Mouse (Mus musculus) hindbrain, embryonic 16.5 days (tissue): ENCODE data around the gene Zfp575. TPM values are rescaled to one million over a fixed set of nuclear protein-coding genes. Genes with fewer than 3 reads are reported as not detected.
A peak's percentile ranks its signal among the peaks of the same experiment; 100 is the strongest.

Source experiments
- ATAC-seq: fragments of 200-750 bp; cut with Nextera tagmentation; 2 replicates; pipeline ENCODE4 v1.8.0; 2017; ENCODE audit warnings: moderate TSS enrichment, moderate library complexity
- H3K27ac ChIP-seq: fragments of 300-500 bp; sonication (generic); 2 replicates; pipeline ENCODE4 v1.5.1; 2014; ENCODE audit warnings: low read depth, mild to moderate bottlenecking, control low read depth, low read length, moderate library complexity
- H3K27me3 ChIP-seq: fragments of 300-500 bp; sonication (generic); replicated peaks from 2 replicates; pipeline ENCODE4 v1.6.1; 2014; ENCODE audit warnings: low read length; ENCODE audit not compliant: control insufficient read depth, insufficient read depth
- H3K36me3 ChIP-seq: fragments of 300-500 bp; sonication (generic); 2 replicates; pipeline ENCODE4 v1.6.1; 2014; ENCODE audit warnings: mild to moderate bottlenecking, low read length, moderate library complexity, mixed read lengths; ENCODE audit not compliant: control insufficient read depth, insufficient read depth
- H3K4me1 ChIP-seq: fragments of 300-500 bp; sonication (generic); 2 replicates; pipeline ENCODE4 v1.6.1; 2014; ENCODE audit warnings: low read depth, low read length; ENCODE audit not compliant: control insufficient read depth, insufficient read depth
- H3K4me2 ChIP-seq: fragments of 300-500 bp; sonication (generic); 2 replicates; pipeline ENCODE4 v1.6.1; 2014; ENCODE audit warnings: mild to moderate bottlenecking, low read length, control low read depth, moderate library complexity
- H3K4me3 ChIP-seq: fragments of 300-500 bp; sonication (generic); 2 replicates; pipeline ENCODE4 v1.5.1; 2014; ENCODE audit warnings: mild to moderate bottlenecking, low read length, control low read depth, moderate library complexity
- H3K9ac ChIP-seq: fragments of 300-500 bp; sonication (generic); 2 replicates; pipeline ENCODE4 v1.6.1; 2014; ENCODE audit warnings: low read depth, mild to moderate bottlenecking, control low read depth, low read length, moderate library complexity
- H3K9me3 ChIP-seq: fragments of 300-500 bp; sonication (generic); 2 replicates; pipeline ENCODE4 v1.6.1; 2014; ENCODE audit warnings: mild to moderate bottlenecking, low read length, moderate library complexity; ENCODE audit not compliant: control insufficient read depth
- WGBS: fragments of 180-500 bp; shearing (Covaris S2); extraction: QIAGEN DNeasy Blood & Tissue Kit; methylation state at CpG from one replicate; pipeline ENCODE4 v1.1.7; 2014; 5-methylcytosine and 5-hydroxymethylcytosine counted together
- polyA plus RNA-seq: library from polyadenylated mRNA; unstranded; fragments of >200 nt; fragmentation: Nextera tagmentation; extraction: Ambion mirVana; gene quantifications from 2 replicates; pipeline ENCODE4 v1.2.1, GENCODE M21; 2015

Gene Zfp575
- polyA plus RNA-seq, 1 experiment from 2014 or later: 17.7 TPM

DNA sequence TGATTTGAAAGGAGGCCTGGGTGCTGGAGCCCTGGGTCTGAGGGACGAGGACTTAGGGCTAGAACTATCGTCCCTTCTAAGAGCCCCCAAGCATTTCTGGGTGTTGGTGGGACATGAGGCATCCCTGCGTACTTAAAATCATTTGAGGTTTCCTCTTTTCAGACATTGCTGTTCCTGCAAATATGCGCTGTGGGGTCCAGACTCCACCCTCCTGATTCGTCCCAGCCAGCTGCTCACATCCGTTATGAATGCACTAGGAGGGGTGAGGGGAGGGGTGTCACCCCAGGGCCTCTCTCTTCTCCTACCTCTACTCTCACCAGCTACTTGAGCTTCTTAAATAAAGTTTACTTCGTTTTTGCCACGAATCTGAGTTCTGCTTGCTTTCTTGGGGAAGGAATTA is 21.1 kb upstream of the Zfp575 start:
- no peak overlapping the region for H3K9ac ChIP-seq
- no peak overlapping the region for H3K4me3 ChIP-seq
- no peak overlapping the region for H3K27ac ChIP-seq
- H3K27me3 ChIP-seq: peaks cover 38% of the 10 kb centered on the region
- H3K4me1 ChIP-seq: peaks cover 15% of the 10 kb centered on the region
- H3K9me3 ChIP-seq: 0 out of 2 replicates have a peak, but pooled peaks cover 2% of the 10 kb centered on the region
- 65% methylated on average over 8 of the region's 8 CpGs for WGBS
- no peak for ATAC-seq
- H3K36me3 ChIP-seq: no peaks in the 10 kb centered on the region; the same call in 1 of the 2 replicates
- no peak overlapping the region for H3K4me2 ChIP-seq

DNA sequence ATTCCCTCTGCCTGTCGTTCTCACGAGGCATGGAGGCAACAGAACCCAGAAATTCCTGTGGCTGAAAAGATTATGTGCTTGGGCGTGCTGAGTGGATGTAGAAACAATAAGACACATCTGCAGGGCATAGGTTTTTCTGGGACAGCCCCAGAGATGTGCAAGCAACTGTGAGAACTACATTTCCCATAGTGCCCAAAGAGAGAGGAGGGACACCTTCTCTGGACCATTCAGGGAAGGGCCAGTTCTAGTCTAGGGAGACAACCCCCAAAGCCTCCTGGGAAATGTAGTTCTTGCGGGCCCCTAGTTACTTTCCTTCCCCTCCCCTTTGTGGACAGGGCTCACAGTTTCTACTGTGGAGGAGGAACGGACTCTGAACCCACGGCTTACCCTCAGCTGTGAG is 20.6 kb upstream of the Zfp575 start:
- H3K27me3 ChIP-seq: peaks cover 32% of the 10 kb centered on the region
- peaks cover 15% of the 10 kb centered on the region for H3K4me1 ChIP-seq
- H3K4me2 ChIP-seq: no peak overlapping the region
- no peaks in the 10 kb centered on the region; the same call in 1 of the 2 replicates for H3K36me3 ChIP-seq
- no peak overlapping the region for H3K27ac ChIP-seq
- no peak overlapping the region for H3K4me3 ChIP-seq
- H3K9ac ChIP-seq: no peak overlapping the region
- peak; percentile 70 for ATAC-seq
- H3K9me3 ChIP-seq: 0 out of 2 replicates have a peak, but pooled peaks cover 2% of the 10 kb centered on the region
- WGBS: 48% methylated on average over 6 of the region's 6 CpGs

- Histone ChIP-seq H3K4me1 (peaks cover 8% of the 10 kb centered on the region), H3K4me2 (no peak overlapping the region), H3K9me3 (0 out of 2 replicates have a peak, but pooled peaks cover 2% of the 10 kb centered on the region), H3K9ac (no peak overlapping the region), H3K4me3 (no peak overlapping the region), H3K27me3 (peaks cover 14% of the 10 kb centered on the region), H3K27ac (no peak overlapping the region), H3K36me3 (no peaks in the 10 kb centered on the region; the same call in 1 of the 2 replicates)
- 76% methylated on average over 7 of the region's 7 CpGs for WGBS
- no peak for ATAC-seq
These were observed 18.6 kb upstream of the Zfp575 start for GRCm38 (mm10) chr7:24606046-24606445.

DNA sequence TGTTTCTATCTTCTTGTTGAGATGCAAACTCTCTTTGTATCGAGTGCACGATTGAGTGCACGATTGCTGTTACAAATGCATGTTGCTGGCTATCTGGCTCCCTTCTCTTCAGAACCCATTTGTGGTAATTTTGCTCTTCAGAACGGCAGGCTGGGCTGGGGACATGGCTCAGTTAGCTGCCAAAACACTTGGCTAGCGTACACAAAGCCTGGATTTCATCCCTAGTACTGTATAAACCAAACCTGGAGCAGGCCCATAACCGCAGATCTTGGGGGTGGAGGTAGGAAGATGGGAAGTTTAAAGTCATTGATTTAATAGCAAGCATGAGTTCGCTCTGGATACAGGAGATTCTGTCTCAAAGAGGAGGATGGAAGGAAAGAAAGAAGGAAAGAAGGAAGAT is 18.1 kb upstream of the Zfp575 start:
- H3K9me3 ChIP-seq: 0 out of 2 replicates have a peak, but pooled peaks cover 2% of the 10 kb centered on the region
- peaks cover 11% of the 10 kb centered on the region for H3K27me3 ChIP-seq
- ATAC-seq: no peak
- H3K9ac ChIP-seq: no peak overlapping the region
- H3K27ac ChIP-seq: no peak overlapping the region
- no peak overlapping the region for H3K4me2 ChIP-seq
- WGBS: 79% methylated on average over 7 of the region's 7 CpGs
- H3K4me1 ChIP-seq: peaks cover 3% of the 10 kb centered on the region
- H3K4me3 ChIP-seq: no peak overlapping the region
- no peaks in the 10 kb centered on the region; the same call in 1 of the 2 replicates for H3K36me3 ChIP-seq

DNA sequence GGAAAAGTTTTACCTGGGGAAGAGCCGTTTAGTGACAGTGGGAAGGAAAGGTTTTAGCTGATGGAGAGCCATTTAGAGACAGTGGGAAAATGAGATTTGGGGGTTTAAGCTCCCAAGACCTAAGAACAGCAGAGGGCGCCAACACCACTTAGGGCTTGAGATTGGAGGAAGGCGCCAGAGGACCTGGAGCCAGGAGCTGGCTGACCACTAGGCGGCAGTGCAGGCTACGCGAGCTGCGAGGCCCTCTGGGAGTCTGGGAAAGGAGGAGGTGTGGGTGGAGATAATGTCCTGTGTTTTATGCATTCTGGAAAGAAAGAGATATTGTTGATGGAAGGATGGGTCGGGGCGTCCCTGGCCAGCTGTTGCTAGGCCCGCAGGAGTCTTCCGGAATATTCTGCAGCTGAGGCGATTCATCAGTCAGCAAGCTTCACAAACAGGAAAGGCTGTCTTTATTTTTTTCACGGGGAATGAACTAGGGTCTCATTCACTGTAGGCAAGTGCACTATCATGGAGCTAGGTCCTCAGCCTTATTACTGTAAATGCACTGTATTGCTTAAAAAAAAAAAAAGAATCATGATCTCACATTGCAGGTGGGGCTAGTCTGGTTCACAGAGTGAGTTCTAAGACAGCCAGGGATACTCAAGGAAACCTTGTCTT is 13.6 kb upstream of the Zfp575 start:
- H3K4me2 ChIP-seq: peak overlapping the region; percentile 60
- 2% methylated on average over 13 of the region's 13 CpGs for WGBS
- peak overlapping the region; percentile 30; the same call in 1 of the 2 replicates for H3K4me3 ChIP-seq
- 0 out of 2 replicates have a peak overlapping the region, but pooled peaks have one; percentile 24 for H3K27ac ChIP-seq
- H3K36me3 ChIP-seq: no peaks in the 10 kb centered on the region
- peak; percentile 94 for ATAC-seq
- no peaks in the 10 kb centered on the region for H3K27me3 ChIP-seq
- H3K9ac ChIP-seq: peak overlapping the region; percentile 51; the same call in 1 of the 2 replicates
- no peaks in the 10 kb centered on the region for H3K9me3 ChIP-seq
- H3K4me1 ChIP-seq: no peaks in the 10 kb centered on the region

GRCm38 (mm10) chr7:24599211-24600067 is 12.0 kb upstream of the Zfp575 start:
- H3K4me2 ChIP-seq: no peak overlapping the region
- H3K4me1 ChIP-seq: 0 out of 2 replicates have a peak, but pooled peaks cover 5% of the 10 kb centered on the region
- no peak overlapping the region for H3K9ac ChIP-seq
- ATAC-seq: no peak
- no peaks in the 10 kb centered on the region for H3K36me3 ChIP-seq
- H3K4me3 ChIP-seq: no peak overlapping the region
- no peak overlapping the region for H3K27ac ChIP-seq
- WGBS: 81% methylated on average over 15 of the region's 15 CpGs
- no peaks in the 10 kb centered on the region for H3K9me3 ChIP-seq
- H3K27me3 ChIP-seq: no peaks in the 10 kb centered on the region

- Histone ChIP-seq H3K9me3 (no peaks in the 10 kb centered on the region), H3K4me3 (no peak overlapping the region), H3K4me1 (peaks cover 10% of the 10 kb centered on the region), H3K27ac (no peak overlapping the region), H3K27me3 (no peaks in the 10 kb centered on the region), H3K36me3 (no peaks in the 10 kb centered on the region), H3K4me2 (no peak overlapping the region), H3K9ac (no peak overlapping the region)
- 69% methylated on average over 4 of the region's 4 CpGs for WGBS
- ATAC-seq: no peak
These were observed 10.7 kb upstream of the Zfp575 start for GRCm38 (mm10) chr7:24598121-24598520.

DNA sequence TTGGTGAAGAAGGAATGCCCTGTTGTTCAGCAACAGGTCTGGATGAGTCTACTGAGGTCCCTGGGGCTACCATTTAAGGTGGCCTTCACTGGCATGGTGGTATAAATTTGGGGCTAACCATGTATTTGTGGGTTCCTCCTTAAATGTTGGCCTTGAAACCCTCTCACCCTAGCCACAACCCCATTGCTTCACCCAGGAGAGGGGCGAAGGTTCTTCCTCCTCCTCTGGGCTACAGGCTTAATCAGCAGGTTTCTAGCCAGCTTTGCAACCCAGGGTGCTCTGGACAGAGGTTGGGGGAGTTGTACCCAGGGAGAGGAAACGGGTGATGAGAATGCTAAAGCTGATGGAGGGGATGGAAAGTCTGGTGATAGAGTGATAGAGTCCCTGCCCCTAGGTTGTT is 8.0 kb upstream of the Zfp575 start:
- Histone ChIP-seq H3K9me3 (no peaks in the 10 kb centered on the region), H3K27ac (no peak overlapping the region), H3K9ac (no peak overlapping the region), H3K4me3 (no peak overlapping the region), H3K27me3 (no peaks in the 10 kb centered on the region), H3K36me3 (no peaks in the 10 kb centered on the region), H3K4me2 (no peak overlapping the region), H3K4me1 (peaks cover 13% of the 10 kb centered on the region)
- ATAC-seq: no peak
- WGBS: 86% methylated on average over 2 of the region's 2 CpGs

- no peak overlapping the region for H3K27ac ChIP-seq
- no peaks in the 10 kb centered on the region for H3K9me3 ChIP-seq
- H3K4me1 ChIP-seq: peaks cover 13% of the 10 kb centered on the region
- no peaks in the 10 kb centered on the region for H3K36me3 ChIP-seq
- H3K4me2 ChIP-seq: peak overlapping the region; percentile 75
- H3K4me3 ChIP-seq: peak overlapping the region; percentile 71
- no peaks in the 10 kb centered on the region for H3K27me3 ChIP-seq
- peak overlapping the region; percentile 82 for H3K9ac ChIP-seq
- ATAC-seq: peak; percentile 3; the same call in 1 of the 2 replicates
- 8% methylated on average over 13 of the region's 13 CpGs for WGBS
These were observed 6.9 kb upstream of the Zfp575 start for GRCm38 (mm10) chr7:24594309-24594803.
